Mouse (Mus musculus) lung, adult 2 months (tissue): ENCODE measurements around the gene Mpdu1.

Source experiments
- CTCF ChIP-seq: fragments of 200-500 bp; IDR thresholded peaks from 2 replicates; pipeline ENCODE4 v1.5.1; 2011; ENCODE audit warnings: mild to moderate bottlenecking, low read length, control low read depth; ENCODE audit not compliant: insufficient read depth
- POLR2A ChIP-seq: fragments of 200-500 bp; IDR thresholded peaks from 2 replicates; pipeline ENCODE4 v1.6.1; 2011; ENCODE audit warnings: low read depth, mild to moderate bottlenecking, control low read depth, low read length, borderline replicate concordance; ENCODE audit errors: extremely low read depth

DNA sequence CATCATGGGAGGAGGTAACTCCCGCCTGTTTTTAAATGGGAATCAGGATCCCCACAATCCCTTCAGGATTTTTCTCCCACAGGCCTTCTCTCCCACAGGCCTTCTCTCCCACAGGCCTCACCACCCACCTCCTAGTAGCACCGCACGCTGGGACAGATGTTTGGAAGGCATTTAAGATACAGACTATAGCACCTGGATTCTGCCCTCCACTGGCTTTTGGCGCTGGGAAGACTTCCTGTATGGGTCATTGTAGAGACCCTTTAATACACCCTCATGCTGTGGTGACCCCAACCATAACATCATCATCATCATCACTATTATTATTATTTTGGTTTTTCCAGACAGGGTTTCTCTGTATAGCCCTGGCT is 45.0 kb upstream of the Mpdu1 start:
- TF ChIP-seq CTCF: no peak
- no peak for TF ChIP-seq POLR2A
